Mouse (Mus musculus) forebrain, embryonic 15.5 days (tissue): Measurements from ENCODE around the gene Dnajc24. TPM values are rescaled to one million over a fixed set of nuclear protein-coding genes. Genes with fewer than 3 reads are reported as not detected.
A peak's percentile ranks its signal among the peaks of the same experiment; 100 is the strongest.

Experiments
- ATAC-seq: fragments of 200-750 bp; cut with Nextera tagmentation; replicated peaks from 2 replicates; pipeline ENCODE4 v1.8.0; 2017; ENCODE audit warnings: mild to moderate bottlenecking, moderate TSS enrichment, moderate library complexity
- H3K27ac ChIP-seq: fragments of 300-500 bp; sonication (generic); replicated peaks from 2 replicates; pipeline ENCODE4 v1.5.1; 2015; ENCODE audit warnings: mild to moderate bottlenecking, inconsistent platforms
- H3K27me3 ChIP-seq: fragments of 300-500 bp; sonication (generic); 2 replicates; pipeline ENCODE4 v1.6.1; 2015; ENCODE audit warnings: inconsistent platforms
- H3K36me3 ChIP-seq: fragments of 300-500 bp; sonication (generic); 2 replicates; pipeline ENCODE4 v1.6.1; 2015; ENCODE audit warnings: mild to moderate bottlenecking, inconsistent platforms
- H3K4me1 ChIP-seq: fragments of 300-500 bp; sonication (generic); 2 replicates; pipeline ENCODE4 v1.6.1; 2015; ENCODE audit warnings: inconsistent platforms
- H3K4me2 ChIP-seq: fragments of 300-500 bp; sonication (generic); replicated peaks from 2 replicates; pipeline ENCODE4 v1.6.1; 2015; ENCODE audit warnings: mild to moderate bottlenecking, inconsistent platforms
- H3K4me3 ChIP-seq: fragments of 300-500 bp; sonication (generic); 2 replicates; pipeline ENCODE4 v1.5.1; 2015; ENCODE audit warnings: mild to moderate bottlenecking, inconsistent platforms
- H3K9ac ChIP-seq: fragments of 300-500 bp; sonication (generic); replicated peaks from 2 replicates; pipeline ENCODE4 v1.6.1; 2015; ENCODE audit warnings: mild to moderate bottlenecking, inconsistent platforms
- H3K9me3 ChIP-seq: fragments of 300-500 bp; sonication (generic); 2 replicates; pipeline ENCODE4 v1.6.1; 2016; ENCODE audit warnings: inconsistent platforms
- WGBS: fragments of 180-500 bp; shearing (Covaris S2); methylation state at CpG from one replicate; pipeline ENCODE4 v1.1.7; 2015; ENCODE audit warnings: mixed read lengths; 5-methylcytosine and 5-hydroxymethylcytosine counted together
- polyA plus RNA-seq: library from polyadenylated mRNA; unstranded; fragments of >200 nt; fragmentation: Nextera tagmentation; extraction: Ambion mirVana; gene quantifications from 2 replicates; pipeline ENCODE4 v1.2.1, GENCODE M21; 2015

The Dnajc24 gene
- 37.8 and 40.3 TPM in 2 replicates for polyA plus RNA-seq

GRCm38 (mm10) chr2:106002835-106003739 is at the start of gene Dnajc24:
Gene Dnajc24, minus strand, starts transcription at chr2:106003549.
- no peaks in the 10 kb centered on the region; the same call in 1 of the 2 replicates for H3K36me3 ChIP-seq
- peak within 1 kb of the TSS; percentile 74 for H3K4me3 ChIP-seq
- 1% methylated on average over 44 of the region's 44 CpGs for WGBS
- ATAC-seq, result peak; percentile 99
- peak within 1 kb of the TSS; percentile 79 for H3K9ac ChIP-seq
- no peaks in the 10 kb centered on the region for H3K27me3 ChIP-seq
- peak within 1 kb of the TSS; percentile 72 for H3K4me2 ChIP-seq
- peak within 1 kb of the TSS; percentile 78 for H3K27ac ChIP-seq
- H3K9me3 ChIP-seq, result no peaks in the 10 kb centered on the region
- peaks cover 11% of the 10 kb centered on the region for H3K4me1 ChIP-seq

- Histone ChIP-seq H3K9me3 (no peaks in the 10 kb centered on the region), H3K27me3 (no peaks in the 10 kb centered on the region), H3K9ac (no peak overlapping the region), H3K4me1 (no peaks in the 10 kb centered on the region), H3K36me3 (no peaks in the 10 kb centered on the region), H3K4me3 (no peak overlapping the region), H3K27ac (no peak overlapping the region), H3K4me2 (no peak overlapping the region)
- WGBS, result 85% methylated on average over 4 of the region's 4 CpGs
- no peak for ATAC-seq
Measured at GRCm38 (mm10) chr2:106046686-106047085, 43.3 kb upstream of the Dnajc24 start.

GRCm38 (mm10) chr2:106042495-106042894 is 39.1 kb upstream of the Dnajc24 start:
- no peaks in the 10 kb centered on the region for H3K36me3 ChIP-seq
- H3K9me3 ChIP-seq, result no peaks in the 10 kb centered on the region
- H3K4me2 ChIP-seq, result no peak overlapping the region
- no peak for ATAC-seq
- H3K27me3 ChIP-seq, result no peaks in the 10 kb centered on the region
- no peaks in the 10 kb centered on the region for H3K4me1 ChIP-seq
- no peak overlapping the region for H3K27ac ChIP-seq
- WGBS, result 49% methylated on average over 7 of the region's 7 CpGs
- H3K9ac ChIP-seq, result no peak overlapping the region
- no peak overlapping the region for H3K4me3 ChIP-seq

- no peak for ATAC-seq
- Histone ChIP-seq H3K9me3 (no peaks in the 10 kb centered on the region), H3K36me3 (no peaks in the 10 kb centered on the region), H3K4me1 (no peaks in the 10 kb centered on the region), H3K4me2 (no peak overlapping the region), H3K4me3 (no peak overlapping the region), H3K9ac (no peak overlapping the region), H3K27ac (no peak overlapping the region), H3K27me3 (no peaks in the 10 kb centered on the region)
- WGBS, result 56% methylated on average over 5 of the region's 5 CpGs
Measured at GRCm38 (mm10) chr2:106041961-106042360, 38.6 kb upstream of the Dnajc24 start.

DNA sequence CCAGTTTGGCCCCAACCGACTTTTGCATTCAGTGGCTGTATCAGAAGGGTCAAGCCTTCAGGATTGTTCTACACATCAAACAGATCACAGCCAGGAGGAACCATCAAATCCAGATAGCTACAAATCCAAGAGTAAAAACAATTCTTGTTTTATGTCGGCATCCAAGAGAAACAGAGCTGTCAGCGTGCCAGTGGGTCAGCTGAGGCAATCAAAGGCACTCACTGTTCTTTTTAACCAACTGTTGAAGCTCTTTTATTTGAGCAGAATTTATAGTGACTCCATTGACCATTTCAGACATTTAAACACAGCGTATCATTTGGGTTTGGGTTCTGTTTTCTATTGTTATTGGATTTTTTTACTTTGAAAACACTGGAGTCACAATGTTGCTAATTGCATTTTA is 34.9 kb upstream of the Dnajc24 start:
- ATAC-seq, result no peak
- H3K4me2 ChIP-seq, result no peak overlapping the region

GRCm38 (mm10) chr2:106024895-106025294 is 21.5 kb upstream of the Dnajc24 start:
- Histone ChIP-seq H3K4me2 (no peak overlapping the region), H3K9me3 (no peaks in the 10 kb centered on the region), H3K27me3 (no peaks in the 10 kb centered on the region), H3K36me3 (no peaks in the 10 kb centered on the region), H3K27ac (no peak overlapping the region), H3K9ac (no peak overlapping the region), H3K4me3 (no peak overlapping the region), H3K4me1 (no peaks in the 10 kb centered on the region)
- ATAC-seq, result no peak
- 78% methylated on average over 3 of the region's 3 CpGs for WGBS

More for the DNA sequence above, 34.9 kb upstream of the Dnajc24 start:
- no peak overlapping the region for H3K27ac ChIP-seq
- no peak overlapping the region for H3K4me3 ChIP-seq
- no peaks in the 10 kb centered on the region for H3K4me1 ChIP-seq
- H3K9ac ChIP-seq, result no peak overlapping the region
- H3K9me3 ChIP-seq, result no peaks in the 10 kb centered on the region
- H3K36me3 ChIP-seq, result no peaks in the 10 kb centered on the region
- H3K27me3 ChIP-seq, result no peaks in the 10 kb centered on the region
- WGBS, result 42% methylated on average over 4 of the region's 4 CpGs

GRCm38 (mm10) chr2:106008415-106008814 is 5.1 kb upstream of the Dnajc24 start:
- no peak for ATAC-seq
- no peaks in the 10 kb centered on the region for H3K27me3 ChIP-seq
- 92% methylated on average over 2 of the region's 2 CpGs for WGBS

GRCm38 (mm10) chr2:105987999-105988398 is 15.3 kb downstream of the Dnajc24 start:
- Histone ChIP-seq H3K9ac (no peak overlapping the region), H3K27me3 (no peaks in the 10 kb centered on the region), H3K4me1 (no peaks in the 10 kb centered on the region), H3K4me2 (no peak overlapping the region), H3K4me3 (no peak overlapping the region), H3K27ac (no peak overlapping the region), H3K36me3 (no peaks in the 10 kb centered on the region), H3K9me3 (no peaks in the 10 kb centered on the region)
- WGBS, result 18% methylated on average over 2 of the region's 2 CpGs
- no peak for ATAC-seq

More at GRCm38 (mm10) chr2:106008415-106008814, 5.1 kb upstream of the Dnajc24 start:
- Histone ChIP-seq H3K4me3 (no peak overlapping the region), H3K4me1 (no peaks in the 10 kb centered on the region), H3K9me3 (no peaks in the 10 kb centered on the region), H3K27ac (no peak overlapping the region), H3K9ac (no peak overlapping the region), H3K36me3 (no peaks in the 10 kb centered on the region), H3K4me2 (no peak overlapping the region)

DNA sequence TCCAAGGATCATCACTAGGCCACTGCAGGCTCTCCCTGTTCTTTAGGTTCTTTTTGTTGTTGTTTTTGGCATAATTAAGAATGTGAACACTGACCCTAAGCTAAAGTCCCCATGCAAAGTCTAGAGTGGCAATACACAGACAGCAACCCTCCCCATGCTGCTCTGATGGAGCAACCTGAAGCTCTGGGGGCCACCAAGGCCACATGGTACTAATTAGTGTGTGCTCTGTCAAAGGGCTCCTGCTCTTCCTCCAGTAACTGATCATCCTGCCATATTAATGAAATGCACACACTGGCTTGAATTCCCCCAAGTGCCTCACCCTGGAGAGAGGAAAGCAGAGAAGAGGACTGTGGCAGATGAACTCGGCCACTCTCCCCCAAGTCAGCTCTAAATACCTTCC is 16.2 kb downstream of the Dnajc24 start:
- no peak overlapping the region for H3K4me2 ChIP-seq
- no peak overlapping the region for H3K27ac ChIP-seq
- H3K27me3 ChIP-seq, result no peaks in the 10 kb centered on the region
- no peaks in the 10 kb centered on the region for H3K4me1 ChIP-seq
- H3K9me3 ChIP-seq, result no peaks in the 10 kb centered on the region
- H3K4me3 ChIP-seq, result no peak overlapping the region
- no peak overlapping the region for H3K9ac ChIP-seq
- H3K36me3 ChIP-seq, result no peaks in the 10 kb centered on the region
- ATAC-seq, result no peak
- WGBS, result 33% methylated on average over 1 of the region's 1 CpGs

DNA sequence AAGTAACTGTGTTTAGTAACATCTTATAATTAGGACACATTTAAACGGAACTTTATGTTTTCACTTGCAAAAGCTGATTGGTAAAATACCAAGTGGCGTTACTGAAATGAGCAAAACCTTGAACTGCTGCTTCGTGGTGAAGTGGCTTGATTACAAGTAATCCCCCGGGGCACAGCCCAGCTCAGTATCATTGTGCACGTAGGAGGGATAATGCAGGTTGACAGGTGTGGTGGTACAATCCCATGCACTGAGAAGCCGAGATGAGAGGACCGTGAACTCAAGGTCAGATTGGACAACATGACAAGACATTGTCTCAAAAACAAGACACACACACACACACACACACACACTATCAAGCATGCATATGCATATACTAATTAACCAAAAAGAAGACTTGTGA is 18.1 kb downstream of the Dnajc24 start:
- 73% methylated on average over 7 of the region's 7 CpGs for WGBS
- H3K9ac ChIP-seq, result no peak overlapping the region
- no peak overlapping the region for H3K4me2 ChIP-seq
- H3K4me3 ChIP-seq, result no peak overlapping the region
- H3K36me3 ChIP-seq, result no peaks in the 10 kb centered on the region; the same call in 1 of the 2 replicates
- H3K4me1 ChIP-seq, result no peaks in the 10 kb centered on the region
- H3K27ac ChIP-seq, result no peak overlapping the region
- H3K27me3 ChIP-seq, result no peaks in the 10 kb centered on the region
- no peak for ATAC-seq
- H3K9me3 ChIP-seq, result no peaks in the 10 kb centered on the region

DNA sequence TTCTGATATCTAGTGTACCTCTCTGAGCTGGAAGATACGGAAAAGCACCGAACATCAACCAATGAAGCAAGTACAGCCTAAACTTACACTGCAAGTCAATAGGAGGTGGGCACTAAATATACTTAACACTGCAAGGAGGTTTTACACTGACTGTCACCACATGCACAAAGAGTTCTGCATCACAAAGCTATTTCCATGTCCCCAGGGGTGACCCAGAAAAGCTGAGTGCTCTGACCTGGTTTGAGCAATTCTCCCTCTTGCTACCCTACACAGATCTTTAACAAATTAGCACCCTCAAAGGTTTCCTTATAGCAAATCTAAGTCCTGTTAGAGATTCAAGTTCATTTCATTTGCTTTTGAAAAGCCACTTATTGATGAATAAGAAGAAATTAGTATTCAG is 25.3 kb downstream of the Dnajc24 start:
- Histone ChIP-seq H3K4me3 (no peak overlapping the region), H3K4me2 (no peak overlapping the region), H3K27ac (no peak overlapping the region), H3K4me1 (no peaks in the 10 kb centered on the region), H3K9me3 (no peaks in the 10 kb centered on the region), H3K27me3 (no peaks in the 10 kb centered on the region), H3K36me3 (peaks cover 2% of the 10 kb centered on the region; the same call in 1 of the 2 replicates), H3K9ac (no peak overlapping the region)
- WGBS, result 95% methylated on average over 2 of the region's 2 CpGs
- ATAC-seq, result no peak

DNA sequence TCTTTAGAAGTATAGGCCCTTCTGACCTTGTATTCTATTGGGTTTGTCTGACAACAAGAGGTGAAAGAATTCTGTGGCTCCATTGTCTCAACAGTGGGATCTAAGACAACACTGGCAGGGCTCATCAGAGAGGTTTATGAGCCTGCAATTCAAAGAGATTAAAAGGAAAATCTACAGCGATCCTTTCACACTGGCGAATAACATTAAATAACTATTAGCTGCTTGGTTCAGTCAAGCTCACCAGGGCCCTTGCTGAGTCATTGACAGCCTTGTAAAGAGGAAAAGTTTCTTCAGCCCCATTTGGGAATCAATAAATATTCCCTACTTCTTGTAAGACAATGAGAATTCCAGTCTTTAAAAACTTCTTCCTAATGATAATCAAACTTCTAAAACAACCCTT is 29.4 kb downstream of the Dnajc24 start:
- no peak overlapping the region for H3K9ac ChIP-seq
- H3K4me3 ChIP-seq, result no peak overlapping the region
- H3K36me3 ChIP-seq, result peaks cover 10% of the 10 kb centered on the region; the same call in 1 of the 2 replicates
- H3K9me3 ChIP-seq, result no peaks in the 10 kb centered on the region
- no peak overlapping the region for H3K4me2 ChIP-seq
- no peaks in the 10 kb centered on the region for H3K27me3 ChIP-seq
- no peak for ATAC-seq
- 8% methylated on average over 2 of the region's 2 CpGs for WGBS
- H3K4me1 ChIP-seq, result no peaks in the 10 kb centered on the region
- H3K27ac ChIP-seq, result no peak overlapping the region
